Mouse (Mus musculus): ENCODE measurements around the gene Kif16b.
"Not testable (repeated sequence)": the region's sequence is repeated elsewhere in the genome, so short reads cannot be mapped to it uniquely, and the experiment has no call there.

The Kif16b gene

GRCm38 (mm10) chr2:142585845-142586244 is 315.5 kb downstream of the Kif16b start:
- no peak for DNase-seq

GRCm38 (mm10) chr2:142584851-142585737 is 316.2 kb downstream of the Kif16b start:
- no peak for DNase-seq

GRCm38 (mm10) chr2:142580449-142580848 is 320.9 kb downstream of the Kif16b start:
- no peak for DNase-seq

- DNase-seq: not testable (repeated sequence)
Measured at GRCm38 (mm10) chr2:142577414-142577813, 323.9 kb downstream of the Kif16b start.

- no peak for DNase-seq
Measured at GRCm38 (mm10) chr2:142569771-142570170, 331.6 kb downstream of the Kif16b start.

All from thymus, adult 18-20 months (tissue).